Mouse (Mus musculus) lung, postnatal 0 days (tissue): ENCODE results near the gene Lgals12. TPM values are rescaled to one million over a fixed set of nuclear protein-coding genes. Genes with fewer than 3 reads are reported as not detected.

Experiments used
- ATAC-seq: fragments of 200-750 bp; cut with Nextera tagmentation; 2 replicates; pipeline ENCODE4 v1.8.0; 2017; ENCODE audit warnings: moderate library complexity
- DNase-seq: peaks from one replicate; pipeline ENCODE4 v3.0.0-alpha.2; 2016; ENCODE audit warnings: low spot score
- H3K27ac ChIP-seq: fragments of 300-500 bp; sonication (generic); 2 replicates; pipeline ENCODE4 v1.5.1; 2014; ENCODE audit warnings: antibody characterized with exemption, mild to moderate bottlenecking, low read length, mixed read lengths
- H3K27me3 ChIP-seq: fragments of 300-500 bp; sonication (generic); replicated peaks from 2 replicates; pipeline ENCODE4 v1.6.1; 2014; ENCODE audit warnings: low read length, mixed read lengths; ENCODE audit not compliant: insufficient read depth
- H3K36me3 ChIP-seq: fragments of 300-500 bp; sonication (generic); 2 replicates; pipeline ENCODE4 v1.6.1; 2014; ENCODE audit warnings: low read length, mixed read lengths; ENCODE audit not compliant: insufficient read depth
- H3K4me1 ChIP-seq: fragments of 300-500 bp; sonication (generic); 2 replicates; pipeline ENCODE4 v1.6.1; 2014; ENCODE audit warnings: antibody characterized with exemption, low read depth, low read length, mixed read lengths; ENCODE audit not compliant: insufficient read depth
- H3K4me2 ChIP-seq: fragments of 300-500 bp; sonication (generic); replicated peaks from 2 replicates; pipeline ENCODE4 v1.6.1; 2014; ENCODE audit warnings: low read depth, mild to moderate bottlenecking, low read length, moderate library complexity, mixed read lengths
- H3K4me3 ChIP-seq: fragments of 300-500 bp; sonication (generic); 2 replicates; pipeline ENCODE4 v1.5.1; 2014; ENCODE audit warnings: low read depth, low read length
- H3K9ac ChIP-seq: fragments of 300-500 bp; sonication (generic); replicated peaks from 2 replicates; pipeline ENCODE4 v1.6.1; 2014; ENCODE audit warnings: low read depth, mild to moderate bottlenecking
- H3K9me3 ChIP-seq: fragments of 300-500 bp; sonication (generic); 2 replicates; pipeline ENCODE4 v1.6.1; 2016; ENCODE audit warnings: low read length, mixed read lengths
- CTCF ChIP-seq: IDR thresholded peaks from 2 replicates; pipeline ENCODE4 v1.5.1; 2016; ENCODE audit warnings: antibody characterized with exemption, mild to moderate bottlenecking
- EP300 ChIP-seq: IDR thresholded peaks from 2 replicates; pipeline ENCODE4 v1.6.1; 2016; ENCODE audit warnings: antibody characterized with exemption, mild to moderate bottlenecking, control low read depth
- WGBS: fragments of 180-500 bp; shearing (Covaris S2); extraction: QIAGEN DNeasy Blood & Tissue Kit; methylation state at CpG from one replicate; pipeline ENCODE4 v1.1.7; 2014; 5-methylcytosine and 5-hydroxymethylcytosine counted together
- polyA plus RNA-seq: library from polyadenylated mRNA; unstranded; fragments of >200 nt; fragmentation: Nextera tagmentation; extraction: Ambion mirVana; gene quantifications from 2 replicates; pipeline ENCODE4 v1.2.1, GENCODE M21; 2015

Lgals12 gene
- polyA plus RNA-seq, 1 experiment from 2014 or later = 0.36 TPM

DNA sequence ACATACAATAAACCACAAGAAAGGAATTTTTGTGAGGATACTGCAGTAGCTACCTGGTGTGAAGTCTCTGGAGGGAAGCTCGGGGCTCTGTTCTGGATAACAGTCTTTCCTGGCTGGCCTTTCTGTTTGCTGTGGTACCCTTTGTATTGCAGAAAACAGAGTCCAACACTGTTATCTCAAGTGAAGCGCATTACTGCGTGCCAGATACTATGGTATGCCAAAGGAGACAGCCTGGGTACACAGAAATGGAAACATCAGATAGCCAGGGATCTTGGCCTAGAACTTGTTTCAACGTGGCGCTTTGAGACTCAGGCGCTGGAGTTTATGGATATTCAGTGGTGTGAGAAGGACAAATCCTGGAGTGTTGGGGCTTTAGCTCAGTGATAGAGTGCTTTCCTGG, 21.2 kb downstream of the Lgals12 start:
- no peak overlapping the region for H3K27ac ChIP-seq
- no peaks in the 10 kb centered on the region for H3K27me3 ChIP-seq
- no peaks in the 10 kb centered on the region for H3K9me3 ChIP-seq
- no peak overlapping the region for H3K4me3 ChIP-seq
- no peak overlapping the region for H3K4me2 ChIP-seq
- 90% methylated on average over 6 of the region's 6 CpGs for WGBS
- DNase-seq = no peak
- no peak for ATAC-seq
- H3K9ac ChIP-seq = no peak overlapping the region
- TF ChIP-seq EP300 = no peak
- no peak for TF ChIP-seq CTCF
- H3K4me1 ChIP-seq = no peaks in the 10 kb centered on the region
- no peaks in the 10 kb centered on the region for H3K36me3 ChIP-seq

DNA sequence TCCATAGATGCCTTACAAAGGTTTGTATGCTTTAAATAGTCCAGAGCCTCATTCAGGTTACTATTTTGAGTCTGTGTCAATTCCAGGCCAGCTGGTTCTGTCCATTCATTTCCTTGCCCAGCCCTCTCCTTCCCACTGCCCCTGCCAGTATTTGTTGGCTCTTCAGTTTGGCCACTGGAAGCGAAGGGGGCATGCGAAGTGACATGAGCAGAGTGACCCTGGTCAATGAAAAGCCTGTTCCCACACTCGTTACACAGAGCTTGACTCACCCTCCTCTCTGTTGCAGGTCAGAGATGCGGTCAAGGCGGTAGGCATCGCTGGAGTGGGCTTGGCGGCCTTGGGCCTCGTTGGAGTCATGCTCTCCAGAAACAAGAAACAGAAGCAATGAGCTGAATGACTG, 21.7 kb downstream of the Lgals12 start:
- no peaks in the 10 kb centered on the region for H3K36me3 ChIP-seq
- DNase-seq = no peak
- ATAC-seq = no peak
- H3K27me3 ChIP-seq = no peaks in the 10 kb centered on the region
- TF ChIP-seq CTCF (no peak), EP300 (no peak)
- H3K4me1 ChIP-seq = no peaks in the 10 kb centered on the region
- no peak overlapping the region for H3K4me3 ChIP-seq
- WGBS = 84% methylated on average over 8 of the region's 8 CpGs
- H3K4me2 ChIP-seq = no peak overlapping the region
- no peak overlapping the region for H3K27ac ChIP-seq
- H3K9ac ChIP-seq = no peak overlapping the region
- no peaks in the 10 kb centered on the region for H3K9me3 ChIP-seq

DNA sequence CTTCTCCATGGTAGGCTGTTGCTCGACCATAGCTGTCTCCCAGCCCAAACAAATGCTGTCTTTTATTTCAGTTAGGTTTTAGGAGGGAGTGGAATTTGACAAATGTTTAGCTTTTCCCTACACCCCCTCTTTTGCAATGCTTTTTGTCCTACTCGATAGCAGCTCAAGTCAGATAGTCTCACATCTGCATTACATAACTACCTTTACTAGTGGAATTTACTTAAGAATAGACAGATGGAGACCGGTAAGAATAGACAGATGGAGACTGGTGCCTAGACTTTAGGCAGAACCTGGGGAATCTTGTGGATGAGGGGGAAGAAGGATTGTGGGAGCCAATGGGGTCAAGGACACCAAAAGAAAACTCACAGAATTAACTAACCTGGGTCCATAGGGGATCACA, 23.4 kb downstream of the Lgals12 start:
- no peak overlapping the region for H3K9ac ChIP-seq
- no peaks in the 10 kb centered on the region for H3K9me3 ChIP-seq
- WGBS = 80% methylated on average over 3 of the region's 3 CpGs
- no peaks in the 10 kb centered on the region for H3K27me3 ChIP-seq
- TF ChIP-seq CTCF (no peak), EP300 (no peak)
- DNase-seq (no peak), ATAC-seq (no peak)
- H3K4me2 ChIP-seq = no peak overlapping the region
- H3K4me3 ChIP-seq = no peak overlapping the region
- no peaks in the 10 kb centered on the region for H3K4me1 ChIP-seq
- H3K36me3 ChIP-seq = no peaks in the 10 kb centered on the region
- no peak overlapping the region for H3K27ac ChIP-seq

DNA sequence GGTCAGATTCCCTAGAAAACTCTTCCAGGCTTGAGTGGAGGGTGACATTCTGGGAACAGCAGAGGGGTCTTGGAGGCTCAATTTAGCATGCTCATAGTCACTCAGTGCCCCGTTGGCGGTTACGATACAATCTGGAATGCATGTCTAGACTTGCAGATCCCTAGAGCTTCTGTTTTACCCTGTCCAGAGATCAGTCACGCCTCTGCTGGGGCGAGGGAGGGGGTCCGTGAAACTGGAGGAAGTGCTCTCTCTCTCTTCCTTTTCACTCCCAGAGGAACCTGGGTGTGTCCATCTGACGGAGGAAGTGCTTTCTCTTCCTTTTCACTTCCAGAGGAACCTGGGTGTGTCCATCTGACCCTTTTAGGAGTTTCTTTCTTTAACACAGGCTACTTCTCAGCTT, 23.9 kb downstream of the Lgals12 start:
- peak; percentile 75 for ATAC-seq
- Histone ChIP-seq H3K9me3 (no peaks in the 10 kb centered on the region), H3K4me1 (no peaks in the 10 kb centered on the region), H3K4me3 (no peak overlapping the region), H3K27ac (no peak overlapping the region), H3K27me3 (no peaks in the 10 kb centered on the region), H3K4me2 (no peak overlapping the region), H3K9ac (no peak overlapping the region), H3K36me3 (no peaks in the 10 kb centered on the region)
- 45% methylated on average over 7 of the region's 7 CpGs for WGBS
- peak; percentile 48 for DNase-seq
- TF ChIP-seq CTCF (no peak), EP300 (peak; percentile 62; the same call in 1 of the 2 replicates)

DNA sequence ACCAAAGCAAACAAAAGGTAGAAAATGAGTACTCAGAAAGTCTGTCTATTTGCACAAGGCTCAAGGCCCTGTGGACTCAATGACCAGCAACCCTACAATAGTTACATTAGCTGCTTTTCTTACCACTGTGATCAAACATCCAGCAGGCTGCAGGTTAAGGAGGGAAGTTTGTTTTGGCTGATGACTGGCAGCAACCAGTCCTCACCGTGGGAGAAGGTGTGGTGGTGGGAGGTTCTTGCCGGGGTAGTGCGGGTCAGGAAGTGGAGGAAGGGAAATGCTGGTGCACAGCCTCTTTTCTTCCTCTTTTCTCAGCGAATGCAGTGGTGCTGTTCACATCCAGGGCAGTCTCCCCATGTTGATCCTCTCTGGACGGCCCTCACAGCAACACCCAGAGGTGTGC, 26.0 kb downstream of the Lgals12 start:
- peak; percentile 64 for ATAC-seq
- no peaks in the 10 kb centered on the region for H3K4me1 ChIP-seq
- H3K9me3 ChIP-seq = no peaks in the 10 kb centered on the region
- H3K9ac ChIP-seq = no peak overlapping the region
- no peak overlapping the region for H3K4me3 ChIP-seq
- no peak overlapping the region for H3K4me2 ChIP-seq
- H3K27me3 ChIP-seq = no peaks in the 10 kb centered on the region
- WGBS = 9% methylated on average over 5 of the region's 5 CpGs
- peak; percentile 61 for DNase-seq
- no peaks in the 10 kb centered on the region for H3K36me3 ChIP-seq
- no peak overlapping the region for H3K27ac ChIP-seq
- TF ChIP-seq EP300 = no peak
- TF ChIP-seq CTCF = no peak

DNA sequence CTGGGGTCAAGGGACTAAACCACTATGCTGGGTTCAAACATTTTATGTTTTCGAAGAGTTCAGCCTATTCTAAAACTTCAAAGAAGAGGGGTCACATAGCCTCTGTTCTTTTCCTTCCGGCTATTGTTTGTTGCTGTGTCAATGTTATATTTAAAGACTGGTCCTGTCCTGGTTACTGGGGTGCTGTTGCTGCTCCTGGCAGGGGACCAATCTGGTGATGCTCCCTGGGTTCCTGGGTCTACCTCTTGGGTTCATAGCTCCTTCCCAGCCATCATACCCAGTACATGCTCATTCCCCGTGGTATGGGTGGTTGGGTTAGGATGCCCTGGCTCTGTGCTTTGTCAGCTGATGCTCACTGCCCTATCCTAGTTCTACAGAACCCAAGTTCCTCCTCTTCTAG, 29.3 kb downstream of the Lgals12 start:
- no peak for DNase-seq
- no peak for ATAC-seq
- WGBS = 60% methylated on average over 3 of the region's 3 CpGs
- no peak for TF ChIP-seq CTCF
- no peak for TF ChIP-seq EP300
- no peak overlapping the region for H3K9ac ChIP-seq
- H3K9me3 ChIP-seq = no peaks in the 10 kb centered on the region
- no peaks in the 10 kb centered on the region for H3K4me1 ChIP-seq
- no peak overlapping the region for H3K4me3 ChIP-seq
- H3K4me2 ChIP-seq = no peak overlapping the region
- H3K36me3 ChIP-seq = no peaks in the 10 kb centered on the region
- H3K27me3 ChIP-seq = no peaks in the 10 kb centered on the region
- no peak overlapping the region for H3K27ac ChIP-seq

DNA sequence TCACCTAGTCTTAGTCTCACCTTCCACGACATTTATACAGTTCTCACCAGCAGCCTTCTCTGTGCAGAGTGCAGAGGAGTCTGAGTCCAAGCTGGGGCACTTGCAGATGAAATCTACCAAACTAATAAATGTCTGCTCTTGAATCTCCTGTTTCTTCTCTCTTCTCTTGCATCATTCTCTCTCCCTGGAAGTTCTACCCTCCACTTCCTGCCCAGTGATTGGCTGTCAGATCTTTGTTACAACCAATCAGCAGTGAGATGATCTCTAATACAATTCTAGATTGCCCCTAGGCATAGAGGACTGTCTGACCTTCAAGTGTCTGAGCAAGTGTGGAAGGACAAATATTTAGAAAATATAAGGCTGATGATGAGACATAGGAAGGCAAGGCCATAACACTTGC, 30.8 kb downstream of the Lgals12 start:
- Histone ChIP-seq H3K9ac (no peak overlapping the region), H3K4me3 (no peak overlapping the region), H3K27ac (no peak overlapping the region), H3K9me3 (no peaks in the 10 kb centered on the region), H3K4me1 (no peaks in the 10 kb centered on the region), H3K36me3 (no peaks in the 10 kb centered on the region), H3K27me3 (no peaks in the 10 kb centered on the region), H3K4me2 (no peak overlapping the region)
- ATAC-seq = no peak
- DNase-seq = no peak
- WGBS = 63% methylated on average over 1 of the region's 1 CpGs
- TF ChIP-seq EP300 (no peak), CTCF (no peak)
